Mouse (Mus musculus): Measurements from ENCODE around the gene Tsc22d4. TPM values are rescaled to one million over a fixed set of nuclear protein-coding genes. Genes with fewer than 3 reads are reported as not detected.

Gene Tsc22d4
- total RNA-seq, 2 experiments from 2014 or later, result 53.0 to 68.0 TPM

- DNase-seq (ENCODE audit: low spot score), result no peak
These were observed 19.2 kb downstream of the Tsc22d4 start for GRCm38 (mm10) chr5:137764609-137765340.

- DNase-seq (ENCODE audit: low spot score), result no peak
These were observed 20.7 kb downstream of the Tsc22d4 start for GRCm38 (mm10) chr5:137766270-137766669.

GRCm38 (mm10) chr5:137768475-137768874 is 22.9 kb downstream of the Tsc22d4 start:
- DNase-seq (ENCODE audit: low spot score), result no peak

- no peak for DNase-seq (ENCODE audit: low spot score)
These were observed 25.2 kb downstream of the Tsc22d4 start for GRCm38 (mm10) chr5:137770709-137771108.

- DNase-seq (ENCODE audit: low spot score), result no peak
These were observed 27.2 kb downstream of the Tsc22d4 start for GRCm38 (mm10) chr5:137772755-137773154.

- no peak for DNase-seq (ENCODE audit: low spot score)
These were observed 30.2 kb downstream of the Tsc22d4 start for GRCm38 (mm10) chr5:137775587-137776290.

- no peak for DNase-seq (ENCODE audit: low spot score)
These were observed 30.9 kb downstream of the Tsc22d4 start for GRCm38 (mm10) chr5:137776408-137776918.

- DNase-seq (ENCODE audit: low spot score), result no peak
These were observed 31.8 kb downstream of the Tsc22d4 start for GRCm38 (mm10) chr5:137777267-137777845.

GRCm38 (mm10) chr5:137778635-137779034 is 33.1 kb downstream of the Tsc22d4 start, which contains the start of gene Ppp1r35:
Gene Ppp1r35 (plus strand): TSS chr5:137778849.
- DNase-seq (ENCODE audit: low spot score), result peak; percentile 97

- DNase-seq (ENCODE audit: low spot score), result no peak
These were observed 33.8 kb downstream of the Tsc22d4 start for GRCm38 (mm10) chr5:137779053-137779933.

- no peak for DNase-seq (ENCODE audit: low spot score)
These were observed 36.1 kb downstream of the Tsc22d4 start for GRCm38 (mm10) chr5:137781661-137782060.

- DNase-seq (ENCODE audit: low spot score), result no peak
These were observed 37.4 kb downstream of the Tsc22d4 start for GRCm38 (mm10) chr5:137782776-137783522.

- no peak for DNase-seq (ENCODE audit: low spot score)
These were observed 38.5 kb downstream of the Tsc22d4 start for GRCm38 (mm10) chr5:137783901-137784540.

GRCm38 (mm10) chr5:137784546-137784945 is 39.0 kb downstream of the Tsc22d4 start:
- DNase-seq (ENCODE audit: low spot score), result no peak

GRCm38 (mm10) chr5:137785164-137786031 is 39.9 kb downstream of the Tsc22d4 start:
- DNase-seq (ENCODE audit: low spot score), result no peak

GRCm38 (mm10) chr5:137786109-137786942 is 40.8 kb downstream of the Tsc22d4 start:
- peak; percentile 99 for DNase-seq (ENCODE audit: low spot score)

GRCm38 (mm10) chr5:137787151-137787928 is 41.8 kb downstream of the Tsc22d4 start, which contains the start of the genes Mepce and Zcwpw1:
Gene Mepce (minus strand): TSS chr5:137787655.
Gene Zcwpw1 (plus strand): TSS chr5:137787798.
- DNase-seq (ENCODE audit: low spot score), result peak; percentile 96

Measured in gastrocnemius, adult 18-20 months (tissue).